Mouse (Mus musculus) 3134 (cell line): ENCODE results near the gene Rtf2.

Experiments
- DNase-seq: peaks from one replicate; pipeline ENCODE4 v3.0.0-alpha.2; 2011; ENCODE audit warnings: low spot score; ENCODE audit not compliant: insufficient read length; ENCODE audit errors: extremely low read depth

Gene Rtf2

DNA sequence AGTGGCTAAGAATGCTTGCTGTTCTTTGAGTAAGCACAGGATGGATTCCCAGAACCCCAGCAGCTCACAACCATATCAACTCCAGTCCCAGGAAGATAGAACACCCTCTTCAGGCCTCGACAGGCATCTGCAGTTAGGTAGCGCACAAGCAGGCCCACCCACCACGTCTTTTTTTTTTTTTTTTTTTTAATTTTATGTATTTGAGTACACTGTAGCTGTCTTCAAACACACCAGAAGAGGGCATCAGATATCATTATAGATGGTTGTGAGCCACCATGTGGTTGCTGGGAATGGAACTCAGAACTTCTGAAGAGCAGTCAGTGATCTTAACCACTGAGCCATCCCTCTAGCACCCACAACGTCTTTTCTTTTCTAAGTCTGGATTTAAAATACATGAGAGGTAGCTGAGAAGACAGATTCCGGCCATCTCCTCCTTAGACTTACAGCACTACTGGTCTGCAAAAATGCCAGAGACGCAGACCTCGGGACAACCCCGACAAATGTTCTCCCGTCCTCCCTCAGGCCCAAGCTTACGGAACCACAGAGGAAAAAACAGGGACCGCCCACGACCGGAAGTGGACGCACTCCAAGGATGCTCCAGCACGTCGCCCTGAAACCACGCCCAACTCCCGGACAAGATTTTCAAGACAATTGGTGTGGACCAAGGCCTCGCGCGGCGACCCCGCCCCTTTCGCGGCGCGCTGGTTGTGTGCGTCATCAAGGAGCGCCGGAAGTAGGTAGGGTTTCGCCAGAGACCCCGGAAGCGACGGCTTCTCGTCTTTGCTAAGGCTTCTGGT lies at the start of gene Rtf2:
Gene Rtf2 (plus strand): TSS at position 714 of the 797 bp plus-strand sequence.
- peak; percentile 99 for DNase-seq

DNA sequence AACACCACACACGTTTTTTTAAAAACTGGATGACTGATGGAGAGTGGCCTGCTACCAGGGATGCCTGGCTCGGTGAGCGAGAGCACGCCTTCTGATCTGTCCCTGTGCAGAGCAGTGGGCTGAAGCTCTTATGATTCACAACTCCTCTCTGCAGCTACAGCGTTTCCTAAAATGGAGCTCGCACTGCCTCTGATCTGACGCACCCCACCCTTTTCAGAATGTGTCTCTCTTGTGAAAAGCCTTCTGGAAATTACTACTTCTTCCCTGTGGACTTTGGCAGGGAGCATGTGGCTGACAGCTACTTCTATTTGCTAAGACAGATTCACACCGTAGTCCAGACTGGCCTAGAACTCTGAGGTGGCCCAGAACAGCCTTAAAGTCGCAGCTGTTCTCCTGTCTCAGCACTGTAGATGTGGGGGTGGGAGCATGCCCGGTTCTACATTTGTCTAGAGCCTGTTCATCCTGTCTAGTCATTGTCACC lies 48.3 kb upstream of the Rtf2 start:
- DNase-seq, result no peak

DNA sequence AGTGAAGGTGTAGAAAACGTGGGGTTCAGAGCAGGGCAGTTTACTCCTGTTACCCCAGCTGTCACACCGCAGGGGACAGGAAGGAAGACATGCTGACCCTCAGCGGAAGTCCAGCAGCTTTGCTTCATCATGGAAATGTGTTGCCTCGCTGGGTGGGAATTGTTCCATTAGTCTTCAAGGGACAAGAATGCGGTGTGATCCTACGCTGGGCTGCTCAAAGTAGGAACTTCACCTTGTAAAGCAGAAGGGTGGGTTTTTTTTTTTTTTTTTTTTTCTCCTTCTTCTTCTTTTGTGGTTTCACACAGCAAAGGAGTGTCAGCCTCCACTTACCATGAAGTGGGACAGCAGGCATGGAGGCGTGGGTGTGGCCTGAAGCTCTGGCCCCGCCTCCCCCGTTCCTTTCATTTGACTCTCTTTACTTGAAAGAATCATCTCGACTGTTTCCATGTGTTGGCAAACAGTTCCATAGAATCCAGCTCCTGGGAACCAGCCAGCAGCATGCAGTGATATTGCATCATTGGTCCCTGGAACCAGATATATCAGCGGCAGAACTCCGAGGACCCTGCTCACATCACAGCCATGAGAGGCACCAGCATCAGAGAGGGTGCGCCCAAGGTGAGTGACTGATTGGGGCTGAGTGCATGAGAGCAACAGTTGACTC lies 46.8 kb upstream of the Rtf2 start, which contains the start of gene Cass4:
Gene Cass4 (plus strand): TSS at position 404 of the 661 bp plus-strand sequence.
- no peak for DNase-seq

DNA sequence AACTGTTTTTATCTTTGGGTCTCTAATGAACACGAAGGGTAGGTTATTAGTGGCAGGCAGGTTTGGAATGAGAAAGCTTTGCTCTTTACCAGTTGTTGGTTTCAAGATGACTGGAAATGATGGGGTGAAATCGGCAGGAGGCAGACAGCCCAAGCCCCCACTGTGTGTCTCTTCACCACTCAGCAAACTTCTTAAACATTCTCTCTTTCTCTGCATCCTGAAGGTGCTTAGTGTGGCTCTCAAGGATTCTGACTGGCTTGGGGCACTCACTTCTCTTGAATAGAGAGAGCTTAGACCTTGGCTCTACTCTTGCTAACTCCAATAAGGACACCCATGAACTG lies 46.3 kb upstream of the Rtf2 start:
- DNase-seq, result no peak

DNA sequence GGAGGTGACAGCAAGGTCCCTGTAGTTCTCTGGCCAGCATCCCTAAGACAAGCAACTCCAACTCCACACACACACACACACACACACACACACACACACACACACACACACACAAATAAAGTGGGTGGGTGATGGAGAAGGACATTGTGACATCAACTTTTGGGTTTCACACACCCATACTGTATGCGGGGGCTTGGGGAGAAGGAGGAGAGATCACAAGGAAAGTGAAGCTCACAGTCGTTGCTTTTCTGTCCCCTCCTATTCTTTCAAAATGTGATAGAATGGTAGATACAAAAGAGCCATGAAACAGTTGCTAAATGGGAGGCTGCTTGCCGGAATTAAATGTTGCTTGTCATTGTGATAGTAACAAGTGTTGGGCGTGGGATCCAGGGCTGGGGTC lies 45.7 kb upstream of the Rtf2 start:
- DNase-seq, result no peak

DNA sequence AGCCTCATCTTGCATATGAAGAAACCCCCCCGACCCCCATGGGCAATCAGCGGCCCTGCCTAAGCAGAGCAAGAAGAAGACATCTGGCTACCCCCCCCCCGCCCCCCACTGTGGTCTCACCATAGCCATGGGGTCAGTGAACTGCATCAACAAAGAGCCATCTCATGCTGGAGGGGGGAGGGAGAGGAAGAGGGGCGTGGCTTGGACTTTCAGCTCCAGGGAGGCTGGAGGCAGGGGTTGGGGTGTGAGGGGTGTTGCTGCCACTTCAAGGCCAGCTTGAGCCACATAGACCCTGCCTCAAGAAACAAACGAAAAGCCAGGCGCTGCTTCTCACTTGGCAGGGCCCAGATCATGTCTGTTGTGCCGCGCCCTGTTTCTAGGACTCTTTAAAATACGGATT lies 44.4 kb upstream of the Rtf2 start:
- DNase-seq, result no peak

DNA sequence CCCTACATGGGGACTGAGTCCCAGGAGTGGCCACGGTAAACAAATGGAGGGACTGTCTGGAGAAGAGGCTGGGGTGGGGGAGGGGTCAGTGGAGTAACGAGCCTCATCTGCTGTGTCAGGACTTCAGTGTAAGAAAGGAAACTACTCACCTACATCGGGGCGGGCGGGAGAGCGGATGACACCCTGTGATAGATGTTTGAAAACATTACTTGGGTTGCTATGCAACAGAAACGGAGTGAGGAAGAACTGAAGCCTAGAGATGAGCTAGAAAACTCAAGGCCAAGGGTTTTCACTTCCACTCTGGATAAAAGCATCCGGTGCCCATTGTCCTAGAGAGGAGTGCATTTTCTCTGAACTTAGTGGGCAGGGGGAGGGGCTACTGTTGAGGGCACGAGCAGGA lies 40.5 kb upstream of the Rtf2 start:
- DNase-seq, result no peak

DNA sequence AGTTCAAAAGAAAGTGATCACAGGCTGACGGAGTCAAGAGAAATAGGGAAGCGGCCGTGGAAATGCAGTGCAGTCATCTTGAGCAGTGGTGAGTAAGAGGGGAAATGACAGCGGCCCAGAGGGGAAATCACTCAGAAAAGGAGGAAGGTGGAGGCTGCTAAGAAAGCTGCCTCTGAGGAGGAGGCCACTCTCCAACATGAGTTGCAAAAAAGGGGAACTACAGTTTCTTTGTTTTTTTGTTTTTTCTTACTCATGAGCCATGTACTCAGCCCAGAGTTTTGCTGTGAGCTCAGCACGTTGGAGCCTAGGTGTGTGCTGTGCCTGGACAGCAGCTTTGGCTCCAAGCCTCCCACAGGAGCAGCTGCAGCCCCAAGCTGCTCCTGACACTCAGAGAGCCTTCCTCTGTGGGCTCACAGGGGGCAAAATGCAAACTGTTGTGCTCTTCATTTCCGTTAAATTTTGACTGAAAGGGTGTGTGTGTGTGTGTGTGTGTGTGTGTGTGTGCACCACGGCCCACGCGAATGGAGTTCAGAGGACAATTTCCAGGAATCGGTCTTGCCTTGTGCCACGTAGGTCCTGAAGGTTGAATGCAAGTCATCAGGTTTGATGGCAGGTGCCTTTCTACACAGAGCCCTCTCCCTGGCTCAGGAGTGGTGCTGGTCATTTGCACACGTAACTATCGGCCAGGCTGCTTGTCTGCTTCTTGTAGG lies 39.1 kb upstream of the Rtf2 start:
- no peak for DNase-seq

DNA sequence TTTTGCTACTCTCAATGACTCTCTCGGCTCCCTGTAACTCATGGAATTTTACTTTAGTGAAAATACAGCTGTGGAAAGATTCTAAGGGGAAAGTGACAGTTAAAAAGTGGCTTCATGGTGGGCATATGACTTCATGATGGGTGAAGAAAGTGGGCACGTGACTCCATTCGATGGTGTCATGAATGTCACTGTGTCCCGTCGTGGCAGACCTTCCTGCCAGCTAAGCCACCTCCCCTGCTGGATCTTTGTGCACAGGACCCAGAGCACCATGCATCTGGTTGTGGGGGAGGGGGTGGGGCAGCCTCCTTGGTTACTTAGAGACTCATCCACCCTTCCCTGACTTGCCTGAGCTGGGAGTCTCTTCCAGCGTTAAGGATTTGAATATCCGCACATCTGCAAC lies 36.1 kb upstream of the Rtf2 start:
- no peak for DNase-seq

DNA sequence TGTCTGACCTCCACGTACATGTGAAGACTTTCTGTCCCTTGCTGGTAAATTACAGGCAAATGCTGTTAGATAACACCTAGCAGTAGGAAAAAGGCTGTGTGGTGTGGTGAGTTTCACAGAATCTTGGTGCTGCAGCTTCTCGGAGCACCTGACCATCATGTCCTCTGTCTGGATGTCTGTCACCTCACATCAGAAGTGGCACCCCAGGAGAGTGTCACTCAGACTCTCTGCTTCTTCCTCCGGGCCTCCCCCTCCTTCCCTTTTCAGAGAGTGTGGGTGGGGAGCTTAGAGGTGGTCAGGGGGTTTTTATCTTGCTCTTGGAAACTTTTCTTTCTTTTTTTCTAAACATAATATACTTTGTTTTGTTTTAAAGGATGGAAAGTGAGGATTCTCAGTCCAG lies 35.3 kb upstream of the Rtf2 start:
- DNase-seq, result no peak

DNA sequence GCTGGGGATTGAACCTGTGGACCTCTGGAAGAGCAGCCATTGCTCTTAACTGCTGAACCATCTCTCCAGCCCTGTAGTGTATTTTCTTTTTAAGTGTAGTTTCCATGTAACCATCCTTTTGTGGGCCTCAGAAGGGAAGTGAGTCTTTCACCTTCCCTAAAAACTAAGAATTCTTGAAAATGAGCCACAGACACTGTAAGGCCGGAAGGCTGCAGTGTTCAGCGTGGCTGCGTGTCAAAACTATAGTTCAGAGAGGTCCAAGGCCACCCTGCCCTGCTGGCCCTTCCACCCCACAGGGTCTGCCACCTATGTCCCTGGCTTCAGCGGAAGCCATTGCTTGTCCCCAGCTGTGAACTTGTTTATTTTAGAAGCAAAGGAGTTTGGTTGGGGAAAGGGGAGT lies 34.2 kb upstream of the Rtf2 start:
- DNase-seq, result no peak

DNA sequence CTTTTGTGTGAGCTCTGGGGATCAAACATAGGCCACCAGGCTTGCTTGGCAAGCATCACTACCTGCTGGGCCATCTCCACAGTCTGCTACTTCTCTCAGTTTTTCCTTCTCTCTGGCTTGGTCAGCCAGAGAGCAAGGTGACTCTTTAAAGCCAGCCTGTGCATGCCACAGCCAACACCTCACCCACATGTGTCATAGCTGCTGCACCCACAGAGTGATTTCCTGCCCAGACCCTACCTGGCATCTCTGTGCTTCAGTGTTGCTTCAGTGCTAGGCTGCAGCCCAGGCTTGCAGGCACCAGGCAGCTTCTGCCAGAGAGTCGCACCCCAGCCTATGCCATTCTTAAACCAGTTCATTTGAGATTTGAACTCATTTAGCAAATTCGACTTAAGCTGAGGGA lies 32.9 kb upstream of the Rtf2 start:
- no peak for DNase-seq

DNA sequence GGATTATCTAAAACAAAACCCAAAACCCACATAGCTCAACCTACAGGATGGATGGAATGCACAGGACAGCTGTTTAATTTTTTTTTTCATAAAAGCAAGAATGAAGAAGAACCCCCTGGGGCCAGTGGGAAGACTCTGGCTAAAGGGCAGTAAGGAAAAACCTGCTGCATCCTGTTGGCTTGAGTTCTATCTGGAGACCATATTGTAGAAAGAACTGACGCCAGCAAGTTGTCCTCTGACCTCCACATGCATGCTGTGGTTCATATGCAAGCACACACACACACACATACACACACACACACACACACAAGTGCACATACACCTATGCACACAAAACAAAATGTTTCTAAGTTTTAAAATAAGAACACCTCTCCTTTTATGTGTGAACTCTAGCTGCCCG lies 29.7 kb upstream of the Rtf2 start:
- DNase-seq, result no peak

DNA sequence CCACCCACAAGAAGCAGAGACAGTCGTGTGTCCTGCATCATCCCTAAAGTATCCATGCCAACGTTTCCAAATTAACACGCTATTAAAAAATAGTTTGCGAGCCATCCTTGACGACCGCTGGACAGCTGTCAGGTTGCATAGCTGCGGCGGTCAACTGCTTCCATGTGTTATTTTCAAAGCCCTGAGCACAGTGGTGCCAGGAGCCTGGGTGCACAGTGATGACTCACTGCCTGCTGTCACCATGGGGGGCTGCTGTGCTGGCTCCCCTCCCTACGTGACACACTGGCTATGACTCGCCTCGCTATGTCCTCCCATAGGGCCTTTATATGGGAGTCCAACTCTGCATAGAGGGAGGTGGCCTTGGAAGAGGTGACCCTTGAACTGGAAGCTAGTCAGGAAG lies 29.3 kb upstream of the Rtf2 start:
- peak; percentile 62 for DNase-seq

DNA sequence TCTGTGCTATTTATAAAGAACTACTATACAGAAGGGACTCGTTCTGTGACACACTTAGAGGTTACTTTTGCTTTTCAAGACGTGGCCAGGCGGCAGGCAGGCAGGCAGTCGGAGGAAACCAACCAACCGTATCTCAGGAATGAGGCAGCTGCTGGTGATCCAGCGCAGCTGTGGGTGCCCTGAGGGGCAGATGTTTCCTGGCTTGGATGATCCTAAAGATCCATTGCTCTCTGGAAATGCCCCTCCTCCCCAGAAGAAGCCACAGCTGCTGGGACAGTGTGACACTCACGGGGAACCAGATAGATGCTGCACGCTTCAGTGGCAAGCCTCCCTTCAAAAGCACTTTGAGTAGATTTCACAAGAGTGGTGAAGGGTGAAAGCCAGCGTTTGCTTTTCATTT lies 27.9 kb upstream of the Rtf2 start:
- DNase-seq, result no peak

DNA sequence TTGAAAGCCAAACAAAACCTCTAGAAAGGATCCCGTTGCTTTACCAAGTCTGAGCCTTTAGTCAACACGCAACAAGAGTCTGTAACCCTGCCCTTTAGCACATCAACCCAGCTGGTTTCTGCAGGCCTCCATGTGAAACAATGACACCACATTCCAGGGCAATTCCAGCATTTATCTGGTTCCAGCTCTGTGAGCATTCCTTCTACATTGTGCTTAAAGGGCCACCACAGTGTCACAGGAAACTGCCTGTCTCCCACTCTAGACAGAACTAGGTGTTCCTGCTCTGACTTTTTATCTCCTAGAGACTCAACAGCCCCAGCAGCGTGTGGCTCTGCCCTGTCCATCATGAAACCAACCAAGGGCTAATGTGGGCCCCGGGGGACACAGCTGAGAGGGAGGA lies 27.1 kb upstream of the Rtf2 start:
- no peak for DNase-seq

DNA sequence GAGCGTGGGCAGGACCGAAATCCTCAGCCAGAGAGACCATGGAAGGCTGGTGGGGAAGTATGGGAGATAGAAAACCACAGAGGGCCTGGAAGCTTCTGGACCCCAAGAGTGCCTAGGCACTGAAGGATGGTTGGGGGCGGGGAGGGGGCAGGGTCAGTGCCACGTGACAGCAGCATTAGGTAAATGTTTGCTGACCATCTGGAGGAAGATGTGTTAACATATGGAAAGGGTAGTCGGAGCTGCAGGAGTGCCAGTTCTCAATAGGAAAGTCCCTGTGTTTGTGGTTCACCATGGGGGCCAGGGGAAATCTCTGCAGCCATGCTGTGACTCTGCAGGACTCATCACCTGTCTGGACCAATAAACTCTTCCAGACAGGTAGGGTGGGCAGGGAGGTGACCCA lies 26.5 kb upstream of the Rtf2 start:
- DNase-seq, result no peak

DNA sequence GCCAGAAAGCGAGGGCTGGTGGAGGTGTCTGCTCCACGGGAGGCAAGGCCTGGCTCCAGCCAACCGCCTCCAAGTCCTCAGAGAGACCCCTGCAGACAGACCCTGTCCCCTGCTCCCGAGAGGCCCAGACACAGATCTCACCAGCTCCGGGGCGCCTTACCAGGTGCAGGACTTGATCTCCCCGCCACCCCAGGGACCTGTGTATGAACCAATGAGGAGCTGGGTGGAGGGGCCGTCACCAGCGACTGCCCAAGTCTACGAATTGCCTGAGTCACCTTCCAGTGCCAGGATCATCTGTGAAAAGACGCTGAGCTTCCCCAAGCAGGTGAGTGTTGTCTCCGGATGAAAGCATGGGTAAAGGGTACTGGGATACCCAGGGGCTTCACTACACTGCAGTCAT lies 24.1 kb upstream of the Rtf2 start:
- no peak for DNase-seq

DNA sequence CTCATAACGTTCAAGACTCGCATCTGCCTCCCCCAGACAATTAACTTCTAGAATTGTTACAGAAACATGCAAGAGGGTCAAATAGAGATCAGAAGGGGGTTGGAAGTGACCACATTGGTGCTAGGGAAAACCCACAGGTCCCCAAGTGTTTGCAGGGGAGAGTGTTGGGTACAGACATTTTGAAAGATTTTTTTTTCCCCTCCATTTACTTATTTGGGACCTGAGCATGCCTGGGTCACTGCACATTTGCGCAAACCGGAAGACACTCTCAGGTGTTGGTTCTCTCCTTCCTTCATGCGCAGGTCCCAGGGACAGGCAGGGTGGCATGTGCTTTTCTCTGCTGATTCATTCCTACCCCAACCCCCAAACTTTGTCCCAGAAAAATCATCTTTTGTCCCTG lies 23.5 kb upstream of the Rtf2 start:
- no peak for DNase-seq

DNA sequence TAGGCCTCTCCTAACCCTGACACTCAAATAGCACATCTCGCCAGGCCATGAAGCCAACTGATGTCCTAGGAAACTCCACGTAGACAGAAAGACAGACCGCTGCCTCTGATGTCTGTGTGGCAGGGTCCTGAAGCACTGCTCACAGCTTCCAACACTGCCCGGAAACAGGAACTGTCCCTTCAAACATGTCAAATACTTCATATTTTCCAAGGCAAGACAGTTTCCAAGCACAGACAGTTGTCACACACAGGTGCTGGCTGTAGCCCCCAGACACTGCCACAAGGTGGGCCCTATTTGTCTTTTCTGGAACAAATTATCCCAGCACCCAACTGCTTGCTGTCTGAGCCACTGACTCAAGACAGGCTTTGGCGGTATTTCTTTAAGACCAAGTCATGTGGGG lies 22.1 kb upstream of the Rtf2 start:
- no peak for DNase-seq

DNA sequence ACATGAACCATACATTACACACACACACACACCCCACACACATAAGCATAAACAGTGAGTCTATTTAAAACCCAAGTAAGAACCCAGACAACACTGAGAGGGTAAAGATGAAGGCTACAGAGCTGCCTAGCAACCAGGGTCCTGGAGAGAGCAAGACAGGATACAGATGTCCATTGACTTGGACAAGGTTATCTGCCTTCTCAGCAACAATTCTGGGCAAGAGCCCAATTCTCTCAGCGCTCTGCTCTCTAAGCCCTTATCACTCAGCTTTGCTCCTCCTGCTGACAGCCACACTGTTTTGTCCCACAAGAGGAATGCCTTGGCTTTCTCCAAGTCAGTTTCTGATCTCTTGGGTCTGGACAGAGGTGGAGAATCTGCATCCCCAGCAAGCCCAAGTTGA lies 9.7 kb upstream of the Rtf2 start:
- no peak for DNase-seq

DNA sequence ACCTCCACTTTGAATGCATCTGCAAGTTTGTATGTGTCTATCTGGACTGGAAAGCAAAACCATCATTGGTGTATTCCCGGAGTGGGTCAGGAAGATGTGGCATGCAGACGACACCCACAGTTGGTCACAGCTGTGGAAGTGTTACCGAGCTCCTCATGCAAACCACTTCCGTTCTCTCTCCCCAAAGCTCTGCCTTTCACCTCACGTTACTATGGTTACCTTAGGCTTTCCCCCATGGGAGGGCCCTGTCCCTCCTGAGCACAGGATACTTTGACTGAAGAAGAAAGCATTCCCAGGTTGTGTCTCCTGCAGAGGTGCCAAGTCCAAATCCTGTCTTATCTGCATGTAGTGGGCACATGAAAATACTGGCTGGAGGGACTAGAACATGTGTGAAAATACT lies 6.6 kb upstream of the Rtf2 start:
- no peak for DNase-seq
